Mouse (Mus musculus) gastrocnemius, adult 2 months (tissue): ENCODE measurements around the gene Gimap3. TPM values are rescaled to one million over a fixed set of nuclear protein-coding genes. Genes with fewer than 3 reads are reported as not detected.

Experiments used
- DNase-seq: peaks from one replicate; pipeline ENCODE4 v3.0.0; 2022
- H3K27ac ChIP-seq: fragments of 200-600 bp; 2 replicates; pipeline ENCODE4 v1.8.1; 2022; ENCODE audit warnings: mild to moderate bottlenecking
- H3K4me3 ChIP-seq: fragments of 200-600 bp; 2 replicates; pipeline ENCODE4 v1.8.1; 2022; ENCODE audit warnings: mild to moderate bottlenecking, moderate library complexity
- CTCF ChIP-seq: fragments of 200-600 bp; IDR thresholded peaks from 2 replicates; pipeline ENCODE4 v1.8.1; 2022; ENCODE audit warnings: antibody characterized with exemption, mild to moderate bottlenecking, moderate library complexity
- intact Hi-C: fragments of 180-260 bp; cut with DNase I; formaldehyde crosslinking; loops from one replicate; pipeline ENCODE4 v1.15.1; 2025
- total RNA-seq, 2 experiments: library from RNA; stranded (reverse); gene quantifications; 2 replicates each; pipeline ENCODE4 v1.2.3; 2021

Gene Gimap3
- total RNA-seq, 2 experiments from 2014 or later, result not detected

GRCm38 (mm10) chr6:48740501-48741169 lies 30.0 kb downstream of the Gimap3 start:
- H3K4me3 ChIP-seq, result peak overlapping the region; percentile 72
- peak overlapping the region; percentile 86 for H3K27ac ChIP-seq
- no peak for DNase-seq
- no peak for TF ChIP-seq CTCF
- intact Hi-C loops, result loop anchor here (10.0 kb wide), 1 partner anchor 56 kb away; the partner anchor contains the start of gene Gimap4

GRCm38 (mm10) chr6:48739780-48740055 lies 30.9 kb downstream of the Gimap3 start:
- no peak for DNase-seq
- peak overlapping the region; percentile 86 for H3K27ac ChIP-seq
- H3K4me3 ChIP-seq, result peak overlapping the region; percentile 72
- no peak for TF ChIP-seq CTCF
- intact Hi-C loops, result loop anchor here (10.0 kb wide), 1 partner anchor 55 kb away; the partner anchor contains the start of gene Gimap4

- peak within 1 kb of the TSS; percentile 72 for H3K4me3 ChIP-seq
- intact Hi-C loops, result no loop called here
- peak within 1 kb of the TSS; percentile 86 for H3K27ac ChIP-seq
- DNase-seq, result peak; percentile 41
- no peak for TF ChIP-seq CTCF
These were observed 31.5 kb downstream of the Gimap3 start, which contains the start of gene Gimap1 for GRCm38 (mm10) chr6:48738961-48739779. TSS of gene Gimap1 (plus strand) at chr6:48739054.

- no peak for TF ChIP-seq CTCF
- no peak for DNase-seq
- intact Hi-C loops, result no loop called here
- no peak overlapping the region for H3K27ac ChIP-seq
- no peak overlapping the region for H3K4me3 ChIP-seq
These were observed 33.0 kb downstream of the Gimap3 start for GRCm38 (mm10) chr6:48737688-48738087.

- TF ChIP-seq CTCF, result no peak
- DNase-seq, result no peak
- intact Hi-C loops, result no loop called here
- Histone ChIP-seq H3K27ac (no peak overlapping the region), H3K4me3 (no peak overlapping the region)
These were observed 33.6 kb downstream of the Gimap3 start for GRCm38 (mm10) chr6:48737053-48737452.

- no peak for TF ChIP-seq CTCF
- intact Hi-C loops, result no loop called here
- Histone ChIP-seq H3K4me3 (no peak overlapping the region), H3K27ac (no peak overlapping the region)
- no peak for DNase-seq
These were observed 37.0 kb downstream of the Gimap3 start for GRCm38 (mm10) chr6:48733660-48734059.

GRCm38 (mm10) chr6:48732864-48733304 lies 37.8 kb downstream of the Gimap3 start:
- Histone ChIP-seq H3K27ac (no peak overlapping the region), H3K4me3 (no peak overlapping the region)
- no peak for TF ChIP-seq CTCF
- no peak for DNase-seq
- intact Hi-C loops, result no loop called here

- Histone ChIP-seq H3K27ac (no peak overlapping the region), H3K4me3 (no peak overlapping the region)
- intact Hi-C loops, result no loop called here
- TF ChIP-seq CTCF, result no peak
- no peak for DNase-seq
These were observed 42.9 kb downstream of the Gimap3 start for GRCm38 (mm10) chr6:48727761-48728160.

GRCm38 (mm10) chr6:48725476-48725875 lies 45.2 kb downstream of the Gimap3 start:
- H3K4me3 ChIP-seq, result no peak overlapping the region
- TF ChIP-seq CTCF, result no peak
- DNase-seq, result no peak
- intact Hi-C loops, result no loop called here
- H3K27ac ChIP-seq, result peak overlapping the region; percentile 63; the same call in 1 of the 2 replicates

GRCm38 (mm10) chr6:48723468-48723867 lies 47.2 kb downstream of the Gimap3 start:
- intact Hi-C loops, result no loop called here
- no peak for TF ChIP-seq CTCF
- Histone ChIP-seq H3K4me3 (no peak overlapping the region), H3K27ac (no peak overlapping the region)
- DNase-seq, result no peak

GRCm38 (mm10) chr6:48720326-48720725 lies 50.3 kb downstream of the Gimap3 start:
- Histone ChIP-seq H3K4me3 (no peak overlapping the region), H3K27ac (no peak overlapping the region)
- intact Hi-C loops, result no loop called here
- no peak for TF ChIP-seq CTCF
- DNase-seq, result no peak

GRCm38 (mm10) chr6:48718455-48718854 lies 52.2 kb downstream of the Gimap3 start, which contains the start of the genes Gm28053 and Gimap7:
TSS of gene Gm28053 (plus strand) at chr6:48718607.
TSS of gene Gimap7 (plus strand) at chr6:48718621.
- no peak within 1 kb of the TSS for H3K27ac ChIP-seq
- no peak for TF ChIP-seq CTCF
- intact Hi-C loops, result no loop called here
- no peak for DNase-seq
- no peak within 1 kb of the TSS for H3K4me3 ChIP-seq

Other genes starting within 250 kb of the Gimap3 start
- 10 to 100 TPM; 48.3 to 53.7 TPM for gene Atp6v0e2, start 233.2 kb downstream of the Gimap3 start, total RNA-seq
- 10 to 100 TPM; 17.1 to 20.2 TPM for gene Lrrc61, start 216.1 kb downstream of the Gimap3 start, total RNA-seq
- 10 to 100 TPM; 13.9 to 22.2 TPM for gene Rarres2, start 198.1 kb downstream of the Gimap3 start, total RNA-seq
- gene Gm45021, start 181.2 kb downstream of the Gimap3 start, total RNA-seq, result not detected
- 10 to 100 TPM; 27.8 to 33.5 TPM for gene Repin1, start 177.0 kb downstream of the Gimap3 start, total RNA-seq
- gene Gm44965, start 176.9 kb downstream of the Gimap3 start, total RNA-seq, result not detected
- 1 to 10 TPM; 8.0 to 10.0 TPM for gene Zfp775, start 168.8 kb downstream of the Gimap3 start, total RNA-seq
- under 1 TPM; 0.38 to 0.50 TPM for gene AI854703, start 144.1 kb downstream of the Gimap3 start, total RNA-seq
- 1 to 10 TPM; 2.4 to 3.2 TPM for gene Gimap8, start 123.6 kb downstream of the Gimap3 start, total RNA-seq
- 1 to 10 TPM; 1.1 to 1.2 TPM for gene Gimap9, start 94.7 kb downstream of the Gimap3 start, total RNA-seq
- gene Gimap4, start 86.3 kb downstream of the Gimap3 start, total RNA-seq, result 1 to 10 TPM; 3.6 to 5.5 TPM
- gene Gimap6, start 62.6 kb downstream of the Gimap3 start, total RNA-seq, result 10 to 100 TPM in 1 of 2 experiments, 1 to 10 TPM in 1; 8.4 to 13.8 TPM
- gene Gm28053, start 52.2 kb downstream of the Gimap3 start, total RNA-seq, result under 1 TPM in 1 of 2 experiments, not detected in 1; 0.84 TPM
- not detected for gene Gimap7, start 52.2 kb downstream of the Gimap3 start, total RNA-seq
- gene Gimap1, start 31.8 kb downstream of the Gimap3 start, total RNA-seq, result 1 to 10 TPM; 2.2 to 2.3 TPM
- 1 to 10 TPM; 1.5 to 1.6 TPM for gene Gimap5, start 24.7 kb downstream of the Gimap3 start, total RNA-seq
- 1 to 10 TPM; 3.4 to 5.3 TPM for gene Tmem176a, start 70.1 kb upstream of the Gimap3 start, total RNA-seq
- gene Tmem176b, start 70.6 kb upstream of the Gimap3 start, total RNA-seq, result 10 to 100 TPM; 11.4 to 12.9 TPM
- not detected for gene Aoc1, start 102.0 kb upstream of the Gimap3 start, total RNA-seq
- gene 1600015I10Rik, start 159.0 kb upstream of the Gimap3 start, total RNA-seq, result not detected
- gene Doxl2, start 204.1 kb upstream of the Gimap3 start, total RNA-seq, result not detected
- gene Svs1, start 216.0 kb upstream of the Gimap3 start, total RNA-seq, result not detected